Mouse (Mus musculus) spleen, postnatal 36 days (tissue): ENCODE results near the gene Ap1ar.

ENCODE experiments used
- DNase-seq, 2 experiments: peaks; one replicate each; pipeline ENCODE4 v3.0.0; 2022; ENCODE audit warnings: low spot score in 2 of 2, mixed read lengths in 1 of 2

Ap1ar gene

GRCm38 (mm10) chr3:127841926-127842325 lies 4.6 kb upstream of the Ap1ar start:
- DNase-seq = no peak

GRCm38 (mm10) chr3:127837972-127838644 lies 785 bp upstream of the Ap1ar start:
- DNase-seq = no peak

GRCm38 (mm10) chr3:127836798-127837153 lies 547 bp downstream of the Ap1ar start:
- DNase-seq = no peak

- no peak for DNase-seq
Measured at GRCm38 (mm10) chr3:127835594-127835993, 1.7 kb downstream of the Ap1ar start.

GRCm38 (mm10) chr3:127834040-127834439 lies 3.3 kb downstream of the Ap1ar start:
- no peak for DNase-seq

- no peak for DNase-seq
Measured at GRCm38 (mm10) chr3:127831079-127831478, 6.2 kb downstream of the Ap1ar start.

GRCm38 (mm10) chr3:127830183-127830582 lies 7.1 kb downstream of the Ap1ar start:
- no peak for DNase-seq

GRCm38 (mm10) chr3:127827123-127827522 lies 10.2 kb downstream of the Ap1ar start:
- no peak for DNase-seq

- no peak for DNase-seq
Measured at GRCm38 (mm10) chr3:127826503-127826902, 10.8 kb downstream of the Ap1ar start.

- DNase-seq = peak; percentile 65 to 69
Measured at GRCm38 (mm10) chr3:127823886-127824863, 13.1 kb downstream of the Ap1ar start.

- no peak for DNase-seq
Measured at GRCm38 (mm10) chr3:127821209-127821608, 16.1 kb downstream of the Ap1ar start.

GRCm38 (mm10) chr3:127820400-127820799 lies 16.9 kb downstream of the Ap1ar start:
- DNase-seq = no peak

GRCm38 (mm10) chr3:127818694-127819663 lies 18.3 kb downstream of the Ap1ar start:
- DNase-seq = no peak

- DNase-seq = no peak
Measured at GRCm38 (mm10) chr3:127817120-127817683, 20.1 kb downstream of the Ap1ar start.

- no peak for DNase-seq
Measured at GRCm38 (mm10) chr3:127809103-127809502, 28.2 kb downstream of the Ap1ar start.

GRCm38 (mm10) chr3:127807846-127808245 lies 29.5 kb downstream of the Ap1ar start:
- DNase-seq = no peak

- no peak for DNase-seq
Measured at GRCm38 (mm10) chr3:127805991-127806390, 31.3 kb downstream of the Ap1ar start.

- no peak for DNase-seq
Measured at GRCm38 (mm10) chr3:127805071-127805470, 32.3 kb downstream of the Ap1ar start.

- no peak for DNase-seq
Measured at GRCm38 (mm10) chr3:127804439-127804838, 32.9 kb downstream of the Ap1ar start.

GRCm38 (mm10) chr3:127802814-127803213 lies 34.5 kb downstream of the Ap1ar start:
- no peak for DNase-seq

- no peak for DNase-seq
Measured at GRCm38 (mm10) chr3:127801162-127801561, 36.2 kb downstream of the Ap1ar start.
